Mouse (Mus musculus): Measurements from ENCODE around the gene Pla2g3. TPM values are rescaled to one million over a fixed set of nuclear protein-coding genes. Genes with fewer than 3 reads are reported as not detected.
A peak's percentile ranks its signal among the peaks of the same experiment; 100 is the strongest.

Pla2g3 gene
- polyA plus RNA-seq, 1 experiment, result 3.1 TPM

DNA sequence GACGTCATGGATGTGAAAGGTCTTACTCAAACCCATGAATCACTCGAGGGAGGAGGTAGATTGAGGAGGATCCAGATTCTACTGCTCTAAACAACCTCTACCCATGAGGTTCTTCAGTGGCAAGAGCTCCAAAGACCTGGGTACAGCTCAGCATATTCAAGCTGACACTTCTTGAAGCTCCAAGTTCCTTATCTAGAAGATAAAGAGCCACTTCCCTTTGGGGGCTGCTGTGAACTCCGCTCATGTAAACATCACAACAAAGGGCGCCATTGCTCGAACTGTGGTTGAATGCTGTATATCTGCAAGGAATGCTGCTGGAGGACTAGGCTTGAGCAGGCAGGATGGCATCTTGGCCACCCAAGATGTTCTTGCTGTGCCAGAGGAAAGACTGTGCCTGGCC lies 952 bp downstream of the Pla2g3 start:
- no peak for DNase-seq (ENCODE audit: extremely low spot score in 1 of 2, low spot score in 1 of 2)

DNA sequence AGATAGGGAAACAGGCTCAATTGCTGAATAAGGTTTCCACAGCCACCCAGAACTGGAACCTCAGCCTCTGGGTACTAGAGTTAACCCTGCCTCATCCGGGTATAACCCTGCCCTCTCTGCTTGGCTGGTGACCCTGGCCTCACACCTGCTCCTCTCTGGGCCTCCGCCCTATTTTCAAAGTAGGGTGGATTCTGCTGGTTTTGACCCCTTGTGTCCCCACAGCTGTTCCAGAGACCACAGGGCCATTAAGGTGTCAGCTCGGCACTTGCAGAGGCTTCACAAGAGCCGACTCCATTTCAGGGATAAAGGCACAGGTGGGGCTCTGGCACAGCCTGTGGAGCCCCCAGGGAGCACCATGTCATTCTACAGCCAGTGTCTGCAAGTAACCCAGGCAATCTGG lies 4.7 kb downstream of the Pla2g3 start:
- no peak for DNase-seq (ENCODE audit: extremely low spot score in 1 of 2, low spot score in 1 of 2)

DNA sequence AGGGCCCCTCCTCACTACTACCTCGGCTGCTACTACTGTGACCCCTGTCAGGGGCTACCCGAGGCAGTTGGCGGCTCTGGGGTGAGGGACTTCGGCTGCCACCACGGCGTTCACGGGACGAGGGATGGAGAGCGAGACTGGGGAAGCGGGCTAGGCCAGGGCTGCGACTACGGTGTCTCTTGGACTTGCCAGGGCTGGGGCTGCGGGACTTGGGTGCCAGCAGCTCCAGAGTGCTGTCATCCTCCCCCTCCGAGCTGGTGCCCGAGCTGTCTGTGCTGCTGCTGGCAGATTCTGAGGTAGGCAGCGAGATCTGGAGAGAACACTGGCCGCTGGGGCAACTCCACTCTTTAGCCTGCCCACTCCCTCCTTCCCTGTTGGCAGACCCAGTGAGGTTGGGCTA lies 6.8 kb downstream of the Pla2g3 start:
- no peak for DNase-seq (ENCODE audit: extremely low spot score in 1 of 2, low spot score in 1 of 2)

DNA sequence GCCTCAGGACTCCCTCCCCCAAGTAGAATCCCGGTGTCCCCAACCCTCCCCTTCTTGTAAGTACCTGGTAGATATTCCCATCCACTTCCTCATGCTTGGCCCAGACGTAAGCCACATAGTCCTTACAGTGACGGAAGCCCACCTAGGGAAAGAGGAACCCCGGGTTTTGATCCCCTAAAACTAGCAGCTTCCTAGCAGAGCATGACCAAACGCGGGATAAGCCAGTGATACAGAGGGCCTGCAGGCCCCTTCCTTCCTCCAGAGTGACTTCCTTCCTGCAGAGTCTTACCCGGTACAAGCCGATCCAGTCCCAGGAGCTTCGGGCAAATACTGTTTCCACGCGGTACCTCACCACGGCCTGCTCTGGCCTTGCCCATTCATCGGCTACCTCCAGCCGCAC lies 7.4 kb downstream of the Pla2g3 start:
- no peak for DNase-seq (ENCODE audit: extremely low spot score in 1 of 2, low spot score in 1 of 2)

DNA sequence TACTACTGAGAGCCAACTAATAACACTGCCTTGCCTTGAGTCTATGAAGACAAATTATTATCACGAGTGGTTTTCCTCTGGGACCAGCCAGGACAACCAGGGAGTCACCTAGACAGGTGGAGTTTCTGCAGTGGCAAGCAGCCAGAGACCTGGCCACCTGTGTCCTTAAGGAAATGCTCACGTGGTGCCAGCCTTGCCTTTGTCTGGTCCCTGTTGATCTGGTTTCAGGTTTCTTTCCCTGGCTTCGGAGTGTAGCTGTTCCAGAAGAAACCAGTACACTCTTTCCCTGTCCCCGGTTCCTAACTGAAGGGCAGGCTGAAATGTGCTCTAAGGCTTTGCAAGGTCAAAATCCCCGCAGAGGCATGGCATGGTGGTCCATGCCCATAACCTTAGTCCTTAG lies 8.7 kb downstream of the Pla2g3 start:
- DNase-seq (ENCODE audit: extremely low spot score in 1 of 2, low spot score in 1 of 2), result no peak

DNA sequence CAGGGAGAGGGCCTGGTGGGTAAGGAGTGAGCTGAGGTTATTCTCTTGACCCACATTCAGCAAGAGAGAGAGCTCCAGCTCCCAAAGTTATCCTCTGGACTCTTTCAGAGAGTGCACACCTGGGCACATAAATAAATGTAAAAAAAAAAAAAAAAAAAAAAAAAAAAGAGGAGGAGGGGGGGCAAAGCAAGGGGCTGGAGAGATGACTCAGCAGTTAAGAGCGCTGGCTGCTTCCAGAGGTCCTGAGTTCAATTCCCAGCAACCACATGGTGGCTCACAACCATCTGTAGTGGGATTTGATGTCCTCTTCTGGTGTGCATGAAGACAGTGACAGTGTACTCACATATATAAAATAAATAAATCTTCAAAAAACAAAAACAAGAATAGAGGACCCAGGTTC lies 9.2 kb downstream of the Pla2g3 start:
- no peak for DNase-seq (ENCODE audit: extremely low spot score in 1 of 2, low spot score in 1 of 2)

DNA sequence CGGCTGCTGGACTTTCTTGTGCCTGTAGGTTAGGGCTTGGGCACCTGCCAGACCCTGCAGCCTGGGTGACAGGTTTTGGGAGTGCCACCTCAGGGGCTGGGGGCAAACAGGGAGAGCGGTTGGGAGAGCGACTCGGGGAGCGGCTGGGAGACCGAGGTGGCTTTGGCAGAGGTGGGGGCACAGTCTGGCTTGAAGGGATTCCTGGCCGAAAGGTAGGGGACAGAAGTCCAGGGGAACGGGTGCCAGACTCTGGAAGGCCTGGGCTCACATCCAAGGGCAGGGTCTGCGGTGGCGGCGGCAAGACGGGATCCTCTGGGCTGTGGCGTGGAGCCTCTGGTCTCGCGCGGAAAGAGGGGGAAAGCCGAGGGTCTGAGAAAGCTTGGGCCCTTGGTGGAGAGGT lies 14.0 kb downstream of the Pla2g3 start:
- DNase-seq (ENCODE audit: extremely low spot score in 1 of 2, low spot score in 1 of 2), result no peak

DNA sequence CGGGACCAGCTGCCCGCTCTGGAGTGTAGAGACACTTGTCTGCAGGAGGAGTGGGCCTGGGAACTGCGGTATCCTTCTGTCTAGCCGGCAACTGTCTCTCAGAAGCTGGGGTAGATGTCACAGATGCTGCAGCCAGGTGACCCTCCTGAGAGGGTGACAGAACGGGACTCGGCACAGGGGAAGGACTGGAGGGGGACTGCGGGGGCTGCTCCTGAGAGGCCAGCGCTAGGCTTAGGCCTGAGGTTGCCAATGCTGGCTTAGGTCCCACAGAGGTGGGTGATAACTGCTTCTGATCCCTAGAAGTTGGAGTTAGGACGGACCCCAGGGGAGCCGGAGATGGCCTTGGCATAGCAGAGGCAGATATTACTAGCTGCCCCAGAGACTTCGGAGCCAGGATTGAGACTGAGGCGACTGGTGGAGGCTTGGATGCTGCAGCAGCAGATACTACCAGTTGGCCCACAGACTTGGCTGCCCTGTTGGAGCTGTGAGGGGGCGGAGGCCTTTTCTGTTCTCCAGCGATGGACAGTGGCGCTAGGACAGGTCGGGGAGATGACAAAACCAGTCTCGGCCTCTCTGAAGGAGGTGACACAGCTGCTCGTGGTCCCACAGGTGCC lies 14.5 kb downstream of the Pla2g3 start:
- no peak for DNase-seq (ENCODE audit: extremely low spot score in 1 of 2, low spot score in 1 of 2)

DNA sequence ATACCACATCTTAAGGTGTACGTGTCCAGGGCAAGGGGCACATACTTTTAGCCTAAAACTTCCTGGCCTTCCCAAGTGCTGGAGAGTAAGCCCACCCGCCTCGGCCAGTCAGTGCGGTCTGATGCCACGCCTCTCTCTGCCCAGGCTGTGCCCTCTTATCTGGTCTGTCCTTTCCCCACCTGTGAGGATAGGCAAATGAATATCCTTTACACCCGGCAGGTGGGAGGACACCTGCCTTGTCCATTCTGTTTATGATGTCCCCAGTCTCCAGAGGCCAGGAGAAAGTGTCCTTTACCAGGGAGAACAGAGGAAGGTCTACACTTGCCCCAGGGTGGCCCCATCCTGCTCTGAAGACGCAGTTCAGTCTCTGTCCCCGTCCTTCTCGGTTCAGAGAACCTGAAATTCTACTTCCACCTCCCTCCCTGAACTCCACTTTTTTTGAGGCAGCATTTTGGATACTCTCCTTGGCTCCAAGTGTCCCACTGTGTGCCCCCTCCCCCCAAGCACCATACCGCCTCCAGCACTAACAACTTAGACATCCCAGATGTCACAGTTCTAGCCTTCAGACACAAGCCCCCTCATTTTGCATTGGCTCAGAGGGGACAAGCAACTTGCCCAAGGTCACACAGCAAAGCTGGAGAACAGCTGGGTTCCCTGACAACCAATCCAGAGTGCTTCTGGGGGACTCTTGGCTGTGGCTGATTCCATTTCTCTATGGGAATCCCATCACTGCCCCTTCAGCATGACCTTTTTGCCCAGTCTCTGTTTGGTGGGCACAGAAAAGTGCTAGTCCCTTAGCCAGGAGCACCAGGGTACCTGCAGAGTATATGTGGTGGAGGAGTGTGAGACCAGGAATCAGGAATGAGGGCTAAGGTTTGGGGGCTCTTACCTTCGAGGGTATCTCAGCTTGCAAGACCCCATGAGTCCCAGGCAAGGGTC lies 15.9 kb downstream of the Pla2g3 start:
- no peak for DNase-seq (ENCODE audit: extremely low spot score in 1 of 2, low spot score in 1 of 2)

DNA sequence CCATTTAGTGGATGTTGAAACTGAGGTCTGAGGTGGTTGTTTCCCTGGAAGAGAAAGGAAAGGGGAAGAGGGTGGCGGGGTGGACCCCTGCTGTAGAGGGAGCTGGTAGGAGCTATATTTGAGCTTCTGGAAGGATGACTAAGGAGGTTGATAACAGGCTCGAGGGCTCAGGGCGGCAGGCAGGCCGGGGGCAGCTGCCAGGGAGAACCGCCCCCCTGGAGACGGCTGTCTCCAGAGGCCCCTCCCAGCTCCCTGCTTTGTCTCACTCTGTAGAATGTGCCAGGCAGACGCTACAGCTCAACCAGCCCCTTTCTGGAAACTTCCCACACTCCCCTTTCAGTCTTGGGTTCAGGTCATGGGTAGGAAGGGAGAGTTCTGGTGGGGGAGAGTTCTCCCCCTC lies 20.1 kb downstream of the Pla2g3 start:
- DNase-seq (ENCODE audit: extremely low spot score in 1 of 2, low spot score in 1 of 2), result peak in 1 of 2 experiments; percentile 27

DNA sequence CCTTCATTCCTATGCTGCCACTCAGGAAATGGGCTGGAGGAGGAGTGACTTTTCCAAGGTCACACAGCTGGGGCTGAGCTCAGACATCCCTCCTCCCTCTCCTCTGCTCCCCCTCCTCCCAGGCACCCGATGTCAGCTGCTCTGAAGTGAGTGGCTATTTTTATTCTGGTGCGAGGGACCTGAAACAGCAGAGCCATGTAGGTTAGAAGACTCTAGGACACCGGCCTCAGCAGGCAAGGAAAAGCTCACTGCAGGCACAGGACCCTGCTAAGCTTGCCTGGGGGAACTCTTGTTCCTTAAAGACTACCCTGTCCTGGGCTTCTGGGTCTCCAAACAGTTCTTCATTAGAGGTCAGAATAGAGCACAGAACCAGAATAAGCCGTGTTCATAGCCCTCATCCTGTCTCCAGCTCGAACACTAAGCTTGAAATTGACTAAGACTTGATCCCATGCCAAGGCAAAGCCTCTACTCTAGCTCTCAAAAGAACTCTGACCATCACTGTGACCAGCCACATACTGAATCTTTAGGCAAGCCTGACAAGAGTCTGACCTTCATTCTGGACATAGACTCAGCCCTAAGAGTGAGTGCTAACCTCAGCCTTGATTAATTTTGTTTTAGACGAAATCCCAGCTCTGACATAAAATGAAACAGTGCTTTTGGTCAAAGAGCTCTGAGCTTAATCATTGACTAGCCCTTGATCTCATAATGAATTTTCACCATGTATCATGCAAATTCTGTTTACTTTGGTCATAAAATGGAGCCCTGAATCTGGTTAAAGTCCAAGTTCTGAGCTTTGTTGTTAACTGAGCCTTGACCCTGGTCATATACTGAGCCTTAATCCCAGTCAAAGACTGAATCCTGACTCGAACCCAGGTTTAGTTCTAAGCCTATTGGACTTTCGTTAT lies 21.3 kb downstream of the Pla2g3 start:
- no peak for DNase-seq (ENCODE audit: extremely low spot score in 1 of 2, low spot score in 1 of 2)

DNA sequence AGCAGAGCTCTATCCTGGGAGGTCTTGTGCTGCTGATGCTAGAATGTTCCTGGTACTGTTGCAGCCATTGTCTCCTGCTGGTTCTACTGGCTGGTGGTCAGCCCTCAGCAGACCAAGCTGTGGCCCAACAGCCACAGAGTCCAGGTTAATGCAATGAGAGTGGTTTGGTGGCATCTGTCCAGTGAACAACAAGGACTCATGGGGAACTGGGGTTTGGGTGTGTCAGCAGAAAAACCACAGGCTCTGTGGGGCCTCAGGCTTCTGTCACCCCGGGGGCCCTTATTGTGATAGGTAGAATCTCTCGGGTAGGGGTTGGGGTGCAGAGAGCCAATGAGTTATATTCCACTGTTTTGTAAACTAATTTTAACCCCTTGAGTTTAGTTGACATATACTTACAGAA lies 22.2 kb downstream of the Pla2g3 start:
- DNase-seq (ENCODE audit: extremely low spot score in 1 of 2, low spot score in 1 of 2), result no peak

DNA sequence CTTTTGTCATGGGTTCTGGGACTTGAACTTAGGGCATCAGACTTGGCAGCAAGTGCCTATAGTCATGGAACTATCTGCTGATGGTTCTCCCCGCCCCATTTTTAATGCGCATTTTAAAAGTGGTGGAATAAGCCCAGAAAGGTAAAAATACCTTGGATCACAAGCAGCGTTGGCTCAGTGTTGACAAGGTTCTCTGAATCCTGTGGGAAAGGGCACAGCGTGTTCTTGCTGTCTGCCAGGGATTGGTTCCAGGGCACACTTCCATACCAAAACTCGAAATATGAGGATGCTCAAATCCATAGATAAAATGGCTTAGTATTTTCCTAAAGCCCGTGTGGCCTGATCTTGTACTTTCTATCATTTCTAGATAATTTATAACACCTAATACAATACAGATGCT lies 25.2 kb downstream of the Pla2g3 start:
- no peak for DNase-seq (ENCODE audit: extremely low spot score in 1 of 2, low spot score in 1 of 2)

DNA sequence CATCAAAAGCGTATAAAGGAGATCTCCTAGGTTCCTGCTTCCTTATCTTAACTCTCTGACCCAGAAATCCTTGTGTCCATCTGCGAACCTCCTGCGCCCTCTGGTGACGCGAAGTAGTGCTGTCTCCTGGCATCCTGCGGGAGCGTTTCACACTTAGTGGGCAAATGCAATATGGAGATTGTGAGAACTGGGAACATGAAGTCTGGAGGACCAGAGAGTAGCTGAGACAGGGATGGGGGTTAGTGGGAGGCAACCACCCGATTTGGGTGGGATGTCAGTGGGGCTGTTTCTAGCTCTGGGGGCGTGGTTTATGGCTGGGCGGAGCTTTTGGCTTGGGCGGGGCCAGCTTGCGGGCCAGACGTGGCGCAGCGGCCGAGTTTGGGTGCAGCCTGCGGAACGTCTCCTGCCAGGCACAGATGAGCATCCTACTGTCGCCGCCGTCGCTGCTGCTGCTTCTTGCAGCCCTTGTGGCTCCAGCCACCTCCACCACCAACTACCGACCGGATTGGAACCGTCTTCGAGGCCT lies 26.5 kb downstream of the Pla2g3 start, which contains the start of gene Selenom:
Gene Selenom (plus strand): TSS at position 156 of the 526 bp plus-strand sequence.
- DNase-seq (ENCODE audit: extremely low spot score in 1 of 2, low spot score in 1 of 2), result peak; percentile 86 to 93

DNA sequence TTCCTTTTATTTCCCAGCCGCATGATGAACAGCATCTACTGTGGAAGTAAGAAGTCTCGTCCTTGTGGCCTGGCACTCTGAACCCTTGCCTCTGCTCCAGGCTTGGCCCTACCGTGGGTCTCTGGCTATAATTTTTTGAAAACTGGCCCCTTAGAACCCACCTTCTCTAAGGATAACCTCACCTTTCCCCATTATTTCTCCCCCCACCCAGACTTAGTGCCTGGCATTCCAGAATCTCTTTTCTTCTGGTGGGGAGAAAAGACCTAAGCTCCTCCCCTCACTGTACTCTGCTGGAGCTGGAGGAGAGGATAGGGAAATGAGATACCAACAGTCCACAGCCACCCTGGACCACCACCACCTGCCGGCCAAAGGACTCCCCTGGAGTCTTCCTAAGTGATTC lies 27.1 kb downstream of the Pla2g3 start:
- no peak for DNase-seq (ENCODE audit: extremely low spot score in 1 of 2, low spot score in 1 of 2)

DNA sequence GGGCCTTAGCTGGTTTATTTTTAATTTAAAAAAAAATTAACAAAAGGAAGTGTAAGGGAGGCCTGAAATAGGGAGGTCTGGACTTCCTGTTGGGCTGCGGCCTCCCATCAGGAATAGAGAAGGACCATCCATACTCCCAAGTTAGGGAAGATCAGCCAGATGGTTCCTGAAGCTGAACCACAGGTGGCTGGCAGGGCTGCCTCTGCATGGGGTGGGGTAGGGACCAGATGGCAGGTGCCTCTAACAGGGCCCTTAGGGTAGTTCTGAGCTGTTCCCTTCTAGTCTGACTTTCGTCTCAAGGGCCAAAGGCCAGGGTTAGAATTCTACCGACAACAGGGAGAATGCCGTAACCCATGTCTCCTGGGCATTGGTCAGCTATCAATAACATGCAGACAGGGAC lies 27.6 kb downstream of the Pla2g3 start:
- DNase-seq (ENCODE audit: extremely low spot score in 1 of 2, low spot score in 1 of 2), result no peak

DNA sequence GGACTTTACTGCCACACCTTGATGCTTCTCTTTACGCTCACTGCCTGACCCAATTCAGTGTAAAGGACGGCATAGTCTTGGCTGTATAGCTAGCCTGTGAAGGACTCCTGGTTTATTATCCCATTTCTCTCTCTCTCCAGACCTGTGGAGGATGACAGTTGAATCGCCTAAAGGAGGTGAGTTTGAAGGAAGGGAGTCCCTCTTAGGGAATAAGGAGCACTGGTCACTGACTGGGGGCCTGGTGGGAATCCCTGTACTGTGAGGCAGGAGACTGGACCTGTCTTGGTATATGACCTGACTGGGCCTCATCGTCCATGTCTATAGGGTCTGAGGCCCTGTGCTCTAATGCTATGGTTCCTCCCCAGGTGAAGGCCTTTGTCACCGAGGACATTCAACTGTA lies 28.0 kb downstream of the Pla2g3 start:
- DNase-seq (ENCODE audit: extremely low spot score in 1 of 2, low spot score in 1 of 2), result no peak

DNA sequence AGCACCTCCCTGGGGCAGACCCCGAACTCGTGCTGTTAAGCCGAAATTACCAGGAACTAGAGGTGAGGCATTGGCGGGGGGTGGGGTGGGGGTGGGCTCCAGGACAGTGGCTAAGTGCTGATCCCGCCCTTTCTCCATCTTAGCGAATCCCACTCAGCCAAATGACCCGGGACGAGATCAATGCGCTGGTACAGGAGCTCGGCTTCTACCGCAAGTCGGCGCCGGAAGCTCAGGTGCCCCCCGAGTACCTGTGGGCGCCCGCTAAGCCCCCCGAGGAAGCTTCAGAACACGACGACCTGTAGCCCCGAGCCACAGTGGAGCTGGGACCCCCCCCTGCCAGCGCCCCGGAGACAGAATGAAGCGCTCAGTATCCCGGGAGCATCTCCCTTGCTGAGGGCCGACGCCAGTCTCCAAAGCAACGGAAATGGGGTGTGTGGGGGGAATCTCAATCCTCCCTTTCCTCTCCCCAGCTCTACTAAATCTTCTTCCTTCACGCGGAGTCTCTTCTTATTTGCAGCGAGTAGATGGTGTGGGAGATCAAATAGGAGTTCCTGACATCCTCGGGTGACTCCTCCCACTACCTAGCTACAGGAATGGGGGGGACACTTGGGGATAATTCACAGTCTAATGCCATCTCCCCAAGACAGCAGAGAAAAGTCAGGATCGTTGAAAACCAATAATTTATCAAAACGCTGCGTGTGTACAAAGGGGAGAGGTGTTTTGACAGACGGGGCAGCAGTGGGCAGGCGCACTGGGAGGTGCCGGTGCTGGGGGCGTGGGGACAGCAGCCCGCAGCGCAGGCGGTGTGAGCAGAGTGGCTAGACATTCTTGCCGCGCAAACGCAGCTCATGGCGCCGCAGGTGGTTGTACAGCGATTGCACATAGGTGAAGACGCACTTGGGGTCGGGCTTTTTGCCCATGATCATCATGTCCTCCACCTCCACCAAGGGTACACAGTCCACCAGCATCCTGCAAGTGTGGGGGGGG lies 29.1 kb downstream of the Pla2g3 start:
- DNase-seq (ENCODE audit: extremely low spot score in 1 of 2, low spot score in 1 of 2), result no peak

DNA sequence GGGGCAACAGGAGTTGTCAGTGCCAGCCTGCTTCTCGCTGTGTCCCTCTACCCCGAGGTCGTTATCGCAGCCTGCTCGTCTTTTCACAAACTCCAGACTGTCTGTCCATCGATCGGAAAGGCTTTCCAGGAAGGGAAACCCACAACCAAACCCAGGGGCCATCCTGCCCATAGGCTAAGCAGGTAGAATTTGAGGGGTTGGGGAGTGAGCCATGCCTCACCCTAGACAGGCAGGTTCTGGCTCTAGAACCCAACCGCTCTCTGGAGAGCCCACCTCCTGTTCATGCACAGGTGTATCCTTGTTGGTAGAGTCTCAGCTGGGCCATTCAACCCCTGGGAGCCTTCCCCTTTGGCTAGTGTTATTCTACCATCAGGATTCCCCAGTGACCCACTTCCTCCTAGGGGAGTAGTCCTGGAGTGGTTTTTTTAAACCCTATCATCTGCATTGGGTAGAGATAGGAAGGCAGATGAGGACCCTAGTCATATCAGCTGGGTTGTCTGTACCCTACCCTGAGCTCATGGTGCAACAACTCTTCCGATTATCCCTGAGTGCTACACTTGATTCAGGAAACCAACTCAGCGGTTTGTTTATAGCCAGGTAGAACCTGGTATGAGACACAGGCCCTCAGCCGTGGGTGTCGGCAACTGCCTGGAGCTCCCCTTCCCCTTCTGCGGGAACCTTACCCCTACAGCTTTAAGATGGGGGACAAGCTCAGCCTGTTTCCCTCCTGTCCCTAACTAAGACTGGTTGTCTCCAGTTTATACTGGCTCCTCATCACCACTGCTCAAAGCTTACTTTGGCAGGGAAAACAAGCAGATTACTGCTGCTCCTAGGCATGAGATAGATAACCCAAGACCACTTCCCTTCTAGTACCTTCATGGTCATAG lies 30.0 kb downstream of the Pla2g3 start:
- DNase-seq (ENCODE audit: extremely low spot score in 1 of 2, low spot score in 1 of 2), result no peak
